Mouse (Mus musculus): ENCODE data around the gene Scfd2.

GRCm38 (mm10) chr5:74160349-74160748 is 371.2 kb downstream of the Scfd2 start:
- TF ChIP-seq CTCF (IDR thresholded peaks at IDR 0.05; ENCODE audit: low read depth): no peak
- no peak for TF ChIP-seq EP300 (optimal IDR thresholded peaks at IDR 0.05)

All from stomach, postnatal 0 days (tissue).